Mouse (Mus musculus): ENCODE data around the gene Lin7a.
"Not testable (repeated sequence)": the region's sequence is repeated elsewhere in the genome, so short reads cannot be mapped to it uniquely, and the experiment has no call there.

Gene Lin7a

GRCm38 (mm10) chr10:107237076-107237475, 34.4 kb upstream of the Lin7a start:
- no peak for DNase-seq (ENCODE audit: low spot score in 2 of 2)

- no peak for DNase-seq (ENCODE audit: low spot score in 2 of 2)
Measured at GRCm38 (mm10) chr10:107237736-107238135, 33.8 kb upstream of the Lin7a start.

GRCm38 (mm10) chr10:107238151-107238860, 33.2 kb upstream of the Lin7a start:
- DNase-seq (ENCODE audit: low spot score in 2 of 2): no peak

- no peak for DNase-seq (ENCODE audit: low spot score in 2 of 2)
Measured at GRCm38 (mm10) chr10:107238861-107239435, 32.5 kb upstream of the Lin7a start.

- DNase-seq (ENCODE audit: low spot score in 2 of 2): no peak
Measured at GRCm38 (mm10) chr10:107239651-107240330, 31.7 kb upstream of the Lin7a start.

- no peak for DNase-seq (ENCODE audit: low spot score in 2 of 2)
Measured at GRCm38 (mm10) chr10:107240446-107240845, 31.0 kb upstream of the Lin7a start.

- DNase-seq (ENCODE audit: low spot score in 2 of 2): no peak
Measured at GRCm38 (mm10) chr10:107240986-107241385, 30.5 kb upstream of the Lin7a start.

- DNase-seq (ENCODE audit: low spot score in 2 of 2): no peak
Measured at GRCm38 (mm10) chr10:107241406-107241805, 30.1 kb upstream of the Lin7a start.

GRCm38 (mm10) chr10:107241999-107242398, 29.5 kb upstream of the Lin7a start:
- not testable (repeated sequence) for DNase-seq (ENCODE audit: low spot score in 2 of 2)

- DNase-seq (ENCODE audit: low spot score in 2 of 2): no peak
Measured at GRCm38 (mm10) chr10:107242696-107243400, 28.6 kb upstream of the Lin7a start.

- DNase-seq (ENCODE audit: low spot score in 2 of 2): no peak
Measured at GRCm38 (mm10) chr10:107244211-107244610, 27.3 kb upstream of the Lin7a start.

GRCm38 (mm10) chr10:107244691-107245530, 26.6 kb upstream of the Lin7a start:
- DNase-seq (ENCODE audit: low spot score in 2 of 2): no peak

- no peak for DNase-seq (ENCODE audit: low spot score in 2 of 2)
Measured at GRCm38 (mm10) chr10:107245531-107245840, 26.0 kb upstream of the Lin7a start.

GRCm38 (mm10) chr10:107245961-107246460, 25.5 kb upstream of the Lin7a start:
- DNase-seq (ENCODE audit: low spot score in 2 of 2): no peak

- no peak for DNase-seq (ENCODE audit: low spot score in 2 of 2)
Measured at GRCm38 (mm10) chr10:107247001-107247670, 24.4 kb upstream of the Lin7a start.

- no peak for DNase-seq (ENCODE audit: low spot score in 2 of 2)
Measured at GRCm38 (mm10) chr10:107248481-107248880, 23.0 kb upstream of the Lin7a start.

- DNase-seq (ENCODE audit: low spot score in 2 of 2): no peak
Measured at GRCm38 (mm10) chr10:107249056-107249455, 22.4 kb upstream of the Lin7a start.

- no peak for DNase-seq (ENCODE audit: low spot score in 2 of 2)
Measured at GRCm38 (mm10) chr10:107249606-107250186, 21.8 kb upstream of the Lin7a start.

GRCm38 (mm10) chr10:107250346-107251210, 20.9 kb upstream of the Lin7a start:
- DNase-seq (ENCODE audit: low spot score in 2 of 2): no peak

Data from frontal cortex, postnatal 25 days (tissue).